Mouse (Mus musculus) ES-E14 (cell line): Measurements from ENCODE around the gene Kcnab3. TPM values are rescaled to one million over a fixed set of nuclear protein-coding genes. Genes with fewer than 3 reads are reported as not detected.
A peak's percentile ranks its signal among the peaks of the same experiment; 100 is the strongest.
"Not testable (repeated sequence)": the region's sequence is repeated elsewhere in the genome, so short reads cannot be mapped to it uniquely, and the experiment has no call there.

ENCODE experiments used
- DNase-seq: peaks from one replicate; pipeline ENCODE4 v3.0.0-alpha.2; 2013; ENCODE audit warnings: low read depth, low spot score
- H3K27ac ChIP-seq: 2 replicates; pipeline ENCODE4 v1.5.1; 2012; ENCODE audit warnings: low read depth, mild to moderate bottlenecking, low read length, moderate library complexity, mixed read lengths; ENCODE audit not compliant: poor library complexity, insufficient read depth, severe bottlenecking
- H3K36me3 ChIP-seq: 2 replicates; pipeline ENCODE4 v1.6.1; 2012; ENCODE audit warnings: mild to moderate bottlenecking, low read length, moderate library complexity, mixed read lengths; ENCODE audit not compliant: control insufficient read depth, poor library complexity, insufficient read depth, severe bottlenecking
- H3K4me1 ChIP-seq, 2 experiments: fragments of 150-350 bp in 1 of 2; sonication (generic) in 1 of 2; 2 replicates each; pipeline ENCODE4 v1.6.1; 2012; ENCODE audit warnings: low read length in 2 of 2, mild to moderate bottlenecking in 1 of 2, mixed read lengths in 1 of 2; ENCODE audit not compliant: control insufficient read depth in 2 of 2, insufficient read depth in 2 of 2, poor library complexity in 1 of 2
- H3K4me3 ChIP-seq, 2 experiments: fragments of 150-350 bp in 1 of 2; sonication (generic) in 1 of 2; 2 replicates each; pipeline ENCODE4 v1.5.1; 2012; ENCODE audit warnings: low read length in 2 of 2, low read depth in 1 of 2, mild to moderate bottlenecking in 1 of 2, mixed read lengths in 1 of 2; ENCODE audit not compliant: insufficient read depth in 1 of 2, poor library complexity in 1 of 2, severe bottlenecking in 1 of 2
- H3K9ac ChIP-seq: 2 replicates; pipeline ENCODE4 v1.6.1; 2012; ENCODE audit warnings: low read depth, mild to moderate bottlenecking, low read length, mixed read lengths; ENCODE audit not compliant: poor library complexity, insufficient read depth, severe bottlenecking
- H3K9me3 ChIP-seq: fragments of 150-350 bp; sonication (generic); 2 replicates; pipeline ENCODE4 v1.6.1; 2012; ENCODE audit warnings: low read depth, mild to moderate bottlenecking, low read length; ENCODE audit not compliant: control insufficient read depth, insufficient read depth
- CHD2 ChIP-seq: IDR thresholded peaks from 2 replicates; pipeline ENCODE4 v1.6.1; 2014; ENCODE audit warnings: mild to moderate bottlenecking, low read depth, low read length, inconsistent platforms
- HCFC1 ChIP-seq: IDR thresholded peaks from 2 replicates; pipeline ENCODE4 v1.6.1; 2012; ENCODE audit warnings: low read length, inconsistent platforms, borderline replicate concordance; ENCODE audit not compliant: insufficient read depth
- MAFK ChIP-seq: IDR thresholded peaks from 2 replicates; pipeline ENCODE4 v1.6.1; 2014; ENCODE audit warnings: mild to moderate bottlenecking, low read depth, low read length, inconsistent platforms; ENCODE audit not compliant: insufficient read depth
- ZC3H11A ChIP-seq: IDR thresholded peaks from 2 replicates; pipeline ENCODE4 v1.6.1; 2012; ENCODE audit warnings: low read depth, mild to moderate bottlenecking, inconsistent platforms, low read length, borderline replicate concordance
- ZNF384 ChIP-seq: IDR thresholded peaks from 2 replicates; pipeline ENCODE4 v1.6.1; 2012; ENCODE audit warnings: low read depth, low read length, inconsistent platforms
- in situ Hi-C, 2 experiments: fragments of 600-800 bp; cut with MboI; formaldehyde crosslinking; loops; one replicate each; pipeline ENCODE4 v1.15.1; 2025; ENCODE audit warnings: low sequenced_read_pairs in 2 of 2, inconsistent platforms in 1 of 2; ENCODE audit not compliant: unreplicated experiment in 2 of 2
- total RNA-seq: library from RNA; depleted of rRNA; stranded (reverse); fragments of 300-350 nt; gene quantifications from 2 replicates; pipeline ENCODE4 v1.2.3, GENCODE M21; 2012

Gene Kcnab3
- total RNA-seq, 1 experiment, result 2.2 TPM

DNA sequence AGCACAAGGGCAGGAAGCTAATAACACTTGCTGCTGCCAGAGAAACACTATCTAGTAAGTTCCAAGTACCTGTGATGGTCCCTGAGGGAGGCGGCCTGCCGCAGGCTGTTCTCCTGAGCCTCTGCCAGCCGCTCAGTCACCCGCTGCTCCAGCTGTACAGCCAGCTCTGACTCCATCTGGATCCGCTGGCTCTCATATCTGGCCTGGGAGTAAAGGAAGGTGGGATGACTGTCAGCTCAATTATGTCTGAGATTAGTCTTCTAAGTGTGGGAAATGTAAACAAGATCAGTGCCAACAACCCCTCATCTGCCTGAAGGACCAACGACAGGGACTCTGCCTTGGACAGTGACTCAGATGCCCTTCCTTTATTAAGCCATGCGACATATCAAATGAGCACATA is 14.8 kb upstream of the Kcnab3 start:
- in situ Hi-C loops, result no loop called here
- Histone ChIP-seq H3K4me3 (no peak overlapping the region), H3K9ac (no peak overlapping the region), H3K27ac (no peak overlapping the region), H3K4me1 (no peaks in the 10 kb centered on the region), H3K9me3 (no peaks in the 10 kb centered on the region), H3K36me3 (peaks cover 36% of the 10 kb centered on the region)
- DNase-seq, result no peak
- TF ChIP-seq CHD2, result no peak
- TF ChIP-seq HCFC1, result no peak
- TF ChIP-seq ZC3H11A, result no peak
- no peak for TF ChIP-seq MAFK
- no peak for TF ChIP-seq ZNF384

DNA sequence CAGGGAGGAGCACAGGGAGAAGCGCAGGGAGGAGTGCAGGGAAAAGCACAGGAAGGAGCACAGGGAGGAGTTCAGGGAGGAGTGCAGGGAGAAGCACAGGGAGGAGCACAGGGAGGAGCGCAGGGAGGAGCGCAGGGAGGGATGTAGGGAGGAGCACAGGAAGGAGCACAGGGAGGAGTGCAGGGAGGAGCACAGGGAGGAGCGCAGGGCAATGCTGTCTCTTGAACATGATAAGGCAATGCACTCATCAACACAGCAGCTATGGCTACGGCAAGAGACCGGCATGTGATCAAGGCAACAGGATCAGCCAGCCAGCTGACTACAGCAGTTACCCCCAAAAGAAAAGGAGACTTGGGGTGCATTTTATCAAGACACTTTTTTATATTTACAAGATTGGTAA is 9.7 kb upstream of the Kcnab3 start:
- H3K4me3 ChIP-seq, result no peak overlapping the region
- in situ Hi-C loops, result no loop called here
- no peaks in the 10 kb centered on the region; a peak in 1 of 4 replicates for H3K4me1 ChIP-seq
- no peak overlapping the region for H3K27ac ChIP-seq
- DNase-seq, result no peak
- no peak overlapping the region for H3K9ac ChIP-seq
- TF ChIP-seq HCFC1 (no peak), CHD2 (no peak), ZNF384 (no peak), MAFK (no peak)
- no peaks in the 10 kb centered on the region for H3K9me3 ChIP-seq
- peaks cover 16% of the 10 kb centered on the region; the same call in 1 of the 2 replicates for H3K36me3 ChIP-seq

DNA sequence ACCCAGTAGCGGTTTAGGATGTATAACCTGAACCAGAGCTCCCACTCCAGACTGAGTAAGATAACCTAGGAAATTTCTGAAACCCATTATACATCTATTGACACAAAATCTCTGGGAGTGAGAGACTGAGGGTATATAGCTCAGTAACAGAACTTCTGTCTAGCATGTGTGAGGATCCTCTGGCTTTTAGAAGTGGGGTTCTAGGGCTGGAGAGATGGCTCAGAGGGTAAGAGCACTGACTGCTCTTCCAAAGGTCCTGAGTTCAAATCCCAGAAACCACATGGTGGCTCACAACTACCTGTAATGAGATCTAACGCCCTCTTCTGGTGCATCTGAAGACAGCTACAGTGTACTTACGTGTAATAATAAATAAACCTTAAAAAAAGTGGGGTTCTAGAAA is 8.1 kb upstream of the Kcnab3 start:
- H3K36me3 ChIP-seq, result peaks cover 16% of the 10 kb centered on the region; the same call in 1 of the 2 replicates
- H3K4me1 ChIP-seq, H3K9ac ChIP-seq, DNase-seq, H3K27ac ChIP-seq, in situ Hi-C loops, H3K9me3 ChIP-seq, H3K4me3 ChIP-seq: not testable (repeated sequence)

DNA sequence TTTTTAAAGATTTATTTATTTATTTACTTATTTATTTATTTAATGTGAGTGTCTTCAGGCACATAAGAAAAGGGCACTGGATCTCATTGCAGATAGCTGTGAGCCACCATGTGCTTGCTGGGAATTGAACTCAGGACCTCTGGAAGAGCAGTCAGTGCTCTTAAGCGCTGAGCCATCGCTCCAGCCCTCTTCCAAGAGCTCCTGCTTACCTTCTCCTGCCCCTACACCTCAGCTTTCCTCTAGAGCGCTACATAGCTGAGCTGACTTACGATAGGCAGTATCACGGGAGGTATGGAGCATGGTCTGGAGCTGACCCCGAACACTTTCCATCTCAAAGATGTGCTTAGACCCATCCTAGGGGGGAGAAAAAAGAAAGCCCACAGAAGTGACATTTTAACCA is 4.5 kb upstream of the Kcnab3 start:
- no peak for TF ChIP-seq HCFC1
- no peak for DNase-seq
- no peak overlapping the region for H3K9ac ChIP-seq
- H3K4me3 ChIP-seq, result no peak overlapping the region
- no peak overlapping the region for H3K27ac ChIP-seq
- in situ Hi-C loops, result no loop called here
- peaks cover 0 to 7% of the 10 kb centered on the region in 2 experiments; a peak in 2 of 4 replicates for H3K4me1 ChIP-seq
- peaks cover 12% of the 10 kb centered on the region; the same call in 1 of the 2 replicates for H3K36me3 ChIP-seq
- no peaks in the 10 kb centered on the region for H3K9me3 ChIP-seq

DNA sequence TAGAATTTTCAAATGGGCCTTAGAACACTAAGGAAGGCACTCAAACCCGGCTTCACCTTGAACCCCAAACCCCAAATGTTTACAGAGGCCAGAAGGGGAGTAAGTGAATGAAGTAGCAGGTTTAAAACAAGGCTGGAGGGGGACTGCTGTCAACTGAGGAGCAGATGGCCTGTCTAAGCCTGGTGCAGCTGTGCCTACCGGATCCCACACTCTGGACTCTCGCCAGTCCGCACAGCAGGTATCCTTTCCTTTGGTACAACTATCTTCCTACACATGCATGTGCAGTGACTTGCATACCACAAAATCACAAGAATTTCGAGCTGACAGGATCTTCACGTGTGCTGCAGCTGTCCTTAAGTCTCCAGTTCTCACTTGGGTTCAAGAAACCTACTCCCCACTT is 4.0 kb upstream of the Kcnab3 start:
- H3K4me3 ChIP-seq, result peak overlapping the region in 1 of 2 experiments; percentile 90; a peak in 1 of 4 replicates
- H3K36me3 ChIP-seq, result peaks cover 12% of the 10 kb centered on the region; the same call in 1 of the 2 replicates
- DNase-seq, result no peak
- TF ChIP-seq MAFK, result no peak
- TF ChIP-seq CHD2, result no peak
- no peak for TF ChIP-seq ZNF384
- no peak for TF ChIP-seq HCFC1
- no peak for TF ChIP-seq ZC3H11A
- peaks cover 0 to 8% of the 10 kb centered on the region in 2 experiments; a peak in 2 of 4 replicates for H3K4me1 ChIP-seq
- in situ Hi-C loops, result no loop called here
- no peaks in the 10 kb centered on the region for H3K9me3 ChIP-seq
- no peak overlapping the region for H3K9ac ChIP-seq
- no peak overlapping the region for H3K27ac ChIP-seq
